Mouse (Mus musculus) CH12.LX (cell line): ENCODE measurements at regions not wholly inside any gene's neighbourhood (a gene's known extent, or its start where the extent isn't known, plus 50 kb on each side); places are given as distances from the start of the nearest gene placed in this dataset.

ENCODE experiments used
- DNase-seq: peaks from one replicate; pipeline ENCODE4 v3.0.0-alpha.2; 2013; ENCODE audit errors: extremely low read depth
- H3K27ac ChIP-seq: 2 replicates; pipeline ENCODE4 v1.5.1; 2012; ENCODE audit warnings: low read depth, mild to moderate bottlenecking, control low read depth, moderate library complexity; ENCODE audit not compliant: insufficient read depth
- H3K27me3 ChIP-seq: replicated peaks from 2 replicates; pipeline ENCODE3; 2012; ENCODE audit warnings: inconsistent platforms
- H3K36me3 ChIP-seq, 2 experiments: replicated peaks in 1 of 2; 2 replicates each; pipeline versions ENCODE3 to v1.6.1; 2012; ENCODE audit warnings: inconsistent platforms in 1 of 2, low read length in 1 of 2, mild to moderate bottlenecking in 1 of 2, mixed read lengths in 1 of 2, moderate library complexity in 1 of 2; ENCODE audit not compliant: control insufficient read depth in 1 of 2, insufficient read depth in 1 of 2
- H3K4me1 ChIP-seq, 2 experiments: 2 replicates each; pipeline ENCODE4 v1.6.1; 2012; ENCODE audit warnings: inconsistent platforms in 1 of 2, moderate library complexity in 1 of 2; ENCODE audit not compliant: insufficient read depth in 2 of 2, control insufficient read depth in 1 of 2
- H3K4me2 ChIP-seq: 2 replicates; pipeline ENCODE4 v1.6.1; 2012; ENCODE audit warnings: low read depth, mild to moderate bottlenecking, control low read depth; ENCODE audit not compliant: poor library complexity, insufficient read depth, severe bottlenecking
- H3K4me3 ChIP-seq, 3 experiments: fragments of 150-350 bp in 1 of 3; sonication (generic) in 1 of 3; replicated peaks in 1 of 3; 2 replicates each; pipeline versions ENCODE3 to v1.5.1; 2011 to 2012; ENCODE audit warnings: low read depth in 2 of 3, low read length in 2 of 3, mild to moderate bottlenecking in 2 of 3, moderate library complexity in 2 of 3, control low read depth in 1 of 3, improper control_type of control experiment in 1 of 3, inconsistent platforms in 1 of 3, mixed read lengths in 1 of 3; ENCODE audit not compliant: poor library complexity in 1 of 3
- H3K79me2 ChIP-seq: replicated peaks from 2 replicates; pipeline ENCODE4 v1.6.1; 2012; ENCODE audit warnings: mild to moderate bottlenecking, moderate library complexity; ENCODE audit not compliant: control insufficient read depth, poor library complexity, insufficient read depth, severe bottlenecking; ENCODE audit errors: extremely low read depth
- H3K9ac ChIP-seq: 2 replicates; pipeline ENCODE4 v1.6.1; 2012; ENCODE audit warnings: low read depth, mild to moderate bottlenecking, control low read depth, moderate library complexity; ENCODE audit not compliant: insufficient read depth
- H3K9me3 ChIP-seq: replicated peaks from 2 replicates; pipeline ENCODE3; 2012; ENCODE audit warnings: low read length, inconsistent platforms, mixed read lengths
- BHLHE40 ChIP-seq: IDR thresholded peaks from 2 replicates; pipeline ENCODE4 v1.6.1; 2011; ENCODE audit warnings: mild to moderate bottlenecking, low read depth, low read length, improper control_type of control experiment
- CHD1 ChIP-seq: IDR thresholded peaks from 2 replicates; pipeline ENCODE4 v1.6.1; 2012; ENCODE audit warnings: low read depth, low read length, improper control_type of control experiment, inconsistent platforms
- CTCF ChIP-seq, 2 experiments: IDR thresholded peaks in 1 of 2; conservative IDR thresholded peaks in 1 of 2; 2 replicates each; pipeline ENCODE4 v1.5.1; 2011 to 2012; ENCODE audit warnings: low read depth in 2 of 2, low read length in 2 of 2, improper control_type of control experiment in 1 of 2, inconsistent platforms in 1 of 2, mild to moderate bottlenecking in 1 of 2, moderate library complexity in 1 of 2
- ELF1 ChIP-seq: IDR thresholded peaks from 2 replicates; pipeline ENCODE4 v1.6.1; 2014; ENCODE audit warnings: low read depth, mild to moderate bottlenecking, inconsistent platforms, low read length, improper control_type of control experiment
- ETS1 ChIP-seq: conservative IDR thresholded peaks from 2 replicates; pipeline ENCODE4 v1.6.1; 2012; ENCODE audit warnings: low read depth, mild to moderate bottlenecking, inconsistent platforms, low read length, improper control_type of control experiment, moderate library complexity
- JUN ChIP-seq: IDR thresholded peaks from 2 replicates; pipeline ENCODE4 v1.6.1; 2011; ENCODE audit warnings: low read depth, mild to moderate bottlenecking, low read length, improper control_type of control experiment, moderate library complexity; ENCODE audit not compliant: insufficient read depth
- MAFK ChIP-seq: IDR thresholded peaks from 2 replicates; pipeline ENCODE4 v1.6.1; 2011; ENCODE audit warnings: low read length, improper control_type of control experiment; ENCODE audit not compliant: insufficient replicate concordance
- MYC ChIP-seq: IDR thresholded peaks from 2 replicates; pipeline ENCODE4 v1.6.1; 2011; ENCODE audit warnings: low read depth, mild to moderate bottlenecking, improper control_type of control experiment, low read length
- POLR2AphosphoS2 ChIP-seq: IDR thresholded peaks from 2 replicates; pipeline ENCODE4 v1.6.1; 2011; ENCODE audit warnings: low read depth, low read length, improper control_type of control experiment
- RAD21 ChIP-seq: IDR thresholded peaks from 2 replicates; pipeline ENCODE4 v1.6.1; 2011; ENCODE audit warnings: low read depth, mild to moderate bottlenecking, low read length, improper control_type of control experiment, moderate library complexity
- SIN3A ChIP-seq: IDR thresholded peaks from 2 replicates; pipeline ENCODE4 v1.6.1; 2012; ENCODE audit warnings: low read length, improper control_type of control experiment, inconsistent platforms
- SMC3 ChIP-seq: IDR thresholded peaks from 2 replicates; pipeline ENCODE4 v1.6.1; 2011; ENCODE audit warnings: low read depth, low read length, improper control_type of control experiment
- TCF12 ChIP-seq: IDR thresholded peaks from 2 replicates; pipeline ENCODE4 v1.6.1; 2014; ENCODE audit warnings: low read depth, mild to moderate bottlenecking, inconsistent platforms, low read length, improper control_type of control experiment
- UBTF ChIP-seq: IDR thresholded peaks from 2 replicates; pipeline ENCODE4 v1.6.1; 2012; ENCODE audit warnings: low read depth, mild to moderate bottlenecking, inconsistent platforms, low read length, improper control_type of control experiment, moderate library complexity
- ZKSCAN1 ChIP-seq: IDR thresholded peaks from 2 replicates; pipeline ENCODE4 v1.6.1; 2012; ENCODE audit warnings: low read depth, inconsistent platforms, low read length, improper control_type of control experiment, borderline replicate concordance
- dilution Hi-C: fragments of 300-500 bp; cut with MboI; formaldehyde crosslinking; loops from 2 replicates; pipeline ENCODE4 v1.14.3; 2020; ENCODE audit warnings: low sequenced_read_pairs; ENCODE audit not compliant: extremely low pct_unique_long_range_greater_than_20kb, extremely low pct_ligation_motif_present
- in situ Hi-C: fragments of 300-500 bp; cut with MboI; formaldehyde crosslinking; loops from 3 replicates; pipeline ENCODE4 v1.14.3; 2019; ENCODE audit warnings: low sequenced_read_pairs, low pct_ligation_motif_present, low pct_unique_long_range_greater_than_20kb, mixed read lengths

- peak; percentile 80 for TF ChIP-seq BHLHE40
- TF ChIP-seq MYC = no peak
- TF ChIP-seq RAD21 = no peak
- TF ChIP-seq POLR2AphosphoS2 = no peak
- TF ChIP-seq ETS1 = 0 out of 2 replicates have a peak, but pooled peaks have one; percentile 36
- TF ChIP-seq SIN3A = no peak
- TF ChIP-seq CHD1 = no peak
- no peak for TF ChIP-seq ZKSCAN1
- TF ChIP-seq, all 38 proteins: peak for 2
- no peak overlapping the region for H3K9ac ChIP-seq
- H3K9me3 ChIP-seq = no peaks in the 10 kb centered on the region
- peak; percentile 60 for DNase-seq
- no peak overlapping the region for H3K4me3 ChIP-seq
- no peaks in the 10 kb centered on the region for H3K79me2 ChIP-seq
- no peaks in the 10 kb centered on the region for H3K27me3 ChIP-seq
- H3K27ac ChIP-seq = no peak overlapping the region
- peaks cover 0 to 33% of the 10 kb centered on the region in 2 experiments; a peak in 2 of 4 replicates for H3K4me1 ChIP-seq
- no peaks in the 10 kb centered on the region for H3K36me3 ChIP-seq
- no peak overlapping the region for H3K4me2 ChIP-seq
- in situ Hi-C loops (no loop called here), dilution Hi-C loops (no loop called here)
Observed at GRCm38 (mm10) chr12:5496299-5496698, 120.8 kb upstream of the Klhl29 start.

GRCm38 (mm10) chr12:5494657-5495512 lies 119.4 kb upstream of the Klhl29 start:
- TF ChIP-seq TCF12 = no peak
- TF ChIP-seq ELF1 = no peak
- TF ChIP-seq MAFK = no peak
- no peak for TF ChIP-seq SMC3
- no peak for TF ChIP-seq CTCF (conservative IDR thresholded peaks at IDR 0.05 in 1 of 2, IDR thresholded peaks at IDR 0.05 in 1 of 2; ENCODE audit: low read depth in 2 of 2, low read length in 2 of 2)
- no peak for TF ChIP-seq UBTF
- TF ChIP-seq JUN = no peak
- no peak overlapping the region for H3K9ac ChIP-seq
- H3K27ac ChIP-seq = no peak overlapping the region
- H3K27me3 ChIP-seq = no peaks in the 10 kb centered on the region
- no peak for DNase-seq
- H3K36me3 ChIP-seq = no peaks in the 10 kb centered on the region
- dilution Hi-C loops = no loop called here
- no peaks in the 10 kb centered on the region for H3K9me3 ChIP-seq
- peaks cover 0 to 29% of the 10 kb centered on the region in 2 experiments; a peak in 2 of 4 replicates for H3K4me1 ChIP-seq
- H3K79me2 ChIP-seq = no peaks in the 10 kb centered on the region
- H3K4me2 ChIP-seq = no peak overlapping the region
- in situ Hi-C loops = no loop called here
- no peak overlapping the region for H3K4me3 ChIP-seq
